Mouse (Mus musculus) forebrain, embryonic 16.5 days (tissue): ENCODE measurements at regions not wholly inside any gene's neighbourhood (a gene's known extent, or its start where the extent isn't known, plus 50 kb on each side); places are given as distances from the start of the nearest gene placed in this dataset.
"Not testable (repeated sequence)": the region's sequence is repeated elsewhere in the genome, so short reads cannot be mapped to it uniquely, and the experiment has no call there.

Experiments used
- ATAC-seq: fragments of 200-750 bp; cut with Nextera tagmentation; 2 replicates; pipeline ENCODE4 v1.8.0; 2017; ENCODE audit warnings: mild to moderate bottlenecking, moderate library complexity
- H3K27ac ChIP-seq: fragments of 300-500 bp; sonication (generic); 2 replicates; pipeline ENCODE4 v1.5.1; 2014; ENCODE audit warnings: low read length, control low read depth
- H3K27me3 ChIP-seq: fragments of 300-500 bp; sonication (generic); replicated peaks from 2 replicates; pipeline ENCODE4 v1.6.1; 2014; ENCODE audit warnings: low read length; ENCODE audit not compliant: control insufficient read depth, insufficient read depth
- H3K36me3 ChIP-seq: fragments of 300-500 bp; sonication (generic); 2 replicates; pipeline ENCODE4 v1.6.1; 2014; ENCODE audit not compliant: control insufficient read depth, insufficient read depth
- H3K4me1 ChIP-seq: fragments of 300-500 bp; sonication (generic); replicated peaks from 2 replicates; pipeline ENCODE4 v1.6.1; 2014; ENCODE audit warnings: low read length; ENCODE audit not compliant: control insufficient read depth, insufficient read depth
- H3K4me2 ChIP-seq: fragments of 300-500 bp; sonication (generic); 2 replicates; pipeline ENCODE4 v1.6.1; 2014; ENCODE audit warnings: mild to moderate bottlenecking, low read length, control low read depth
- H3K4me3 ChIP-seq: fragments of 300-500 bp; sonication (generic); replicated peaks from 2 replicates; pipeline ENCODE4 v1.5.1; 2014; ENCODE audit warnings: mild to moderate bottlenecking, low read length, control low read depth
- H3K9ac ChIP-seq: fragments of 300-500 bp; sonication (generic); replicated peaks from 2 replicates; pipeline ENCODE4 v1.6.1; 2014; ENCODE audit warnings: low read depth, low read length, control low read depth
- H3K9me3 ChIP-seq: fragments of 300-500 bp; sonication (generic); 2 replicates; pipeline ENCODE4 v1.6.1; 2016; ENCODE audit warnings: low read length; ENCODE audit not compliant: control insufficient read depth
- WGBS: fragments of 180-500 bp; shearing (Covaris S2); extraction: QIAGEN DNeasy Blood & Tissue Kit; methylation state at CpG from one replicate; pipeline ENCODE4 v1.1.7; 2014; 5-methylcytosine and 5-hydroxymethylcytosine counted together

- Histone ChIP-seq H3K4me3 (no peak overlapping the region), H3K27me3 (no peaks in the 10 kb centered on the region), H3K27ac (no peak overlapping the region), H3K36me3 (no peaks in the 10 kb centered on the region), H3K4me1 (no peaks in the 10 kb centered on the region), H3K4me2 (no peak overlapping the region), H3K9ac (no peak overlapping the region), H3K9me3 (no peaks in the 10 kb centered on the region)
- ATAC-seq: no peak
- WGBS: 37% methylated on average over 7 of the region's 7 CpGs
Measured at GRCm38 (mm10) chr3:40371411-40371810, 159.7 kb upstream of the Intu start.

- H3K9me3 ChIP-seq, H3K27me3 ChIP-seq, H3K4me1 ChIP-seq, H3K4me2 ChIP-seq, H3K4me3 ChIP-seq, ATAC-seq, H3K9ac ChIP-seq, H3K27ac ChIP-seq, H3K36me3 ChIP-seq: not testable (repeated sequence)
Measured at GRCm38 (mm10) chr3:40376220-40376619, 154.9 kb upstream of the Intu start.

GRCm38 (mm10) chr3:40377416-40377815 lies 153.7 kb upstream of the Intu start:
- Histone ChIP-seq H3K27me3 (no peaks in the 10 kb centered on the region), H3K9ac (no peak overlapping the region), H3K27ac (no peak overlapping the region), H3K4me3 (no peak overlapping the region), H3K9me3 (no peaks in the 10 kb centered on the region), H3K36me3 (no peaks in the 10 kb centered on the region), H3K4me2 (no peak overlapping the region), H3K4me1 (no peaks in the 10 kb centered on the region)
- 81% methylated on average over 7 of the region's 7 CpGs for WGBS
- ATAC-seq: no peak

GRCm38 (mm10) chr3:40379063-40379462 lies 152.0 kb upstream of the Intu start:
- no peak for ATAC-seq
- no peaks in the 10 kb centered on the region for H3K9me3 ChIP-seq
- no peak overlapping the region for H3K4me2 ChIP-seq
- H3K27me3 ChIP-seq: no peaks in the 10 kb centered on the region
- H3K4me1 ChIP-seq: no peaks in the 10 kb centered on the region
- H3K9ac ChIP-seq: no peak overlapping the region
- no peak overlapping the region for H3K27ac ChIP-seq
- no peaks in the 10 kb centered on the region for H3K36me3 ChIP-seq
- H3K4me3 ChIP-seq: no peak overlapping the region
- WGBS: 92% methylated on average over 2 of the region's 2 CpGs

- 0 out of 2 replicates have a peak, but pooled peaks have one; percentile 40 for ATAC-seq
- 31% methylated on average over 6 of the region's 6 CpGs for WGBS
Measured at GRCm38 (mm10) chr3:40391631-40392030, 139.5 kb upstream of the Intu start.

GRCm38 (mm10) chr3:40398184-40398583 lies 132.9 kb upstream of the Intu start:
- H3K27me3 ChIP-seq: no peaks in the 10 kb centered on the region
- no peak for ATAC-seq
- H3K9me3 ChIP-seq: no peaks in the 10 kb centered on the region
- H3K4me1 ChIP-seq: no peaks in the 10 kb centered on the region
- no peak overlapping the region for H3K9ac ChIP-seq
- H3K36me3 ChIP-seq: no peaks in the 10 kb centered on the region
- WGBS: 87% methylated on average over 12 of the region's 12 CpGs
- H3K4me2 ChIP-seq: no peak overlapping the region
- no peak overlapping the region for H3K4me3 ChIP-seq
- no peak overlapping the region for H3K27ac ChIP-seq

More at GRCm38 (mm10) chr3:40391631-40392030, 139.5 kb upstream of the Intu start:
- no peaks in the 10 kb centered on the region for H3K4me1 ChIP-seq
- no peaks in the 10 kb centered on the region for H3K27me3 ChIP-seq
- no peaks in the 10 kb centered on the region for H3K9me3 ChIP-seq
- H3K4me2 ChIP-seq: no peak overlapping the region
- H3K4me3 ChIP-seq: no peak overlapping the region
- H3K9ac ChIP-seq: no peak overlapping the region
- H3K36me3 ChIP-seq: no peaks in the 10 kb centered on the region
- no peak overlapping the region for H3K27ac ChIP-seq

GRCm38 (mm10) chr3:40403402-40403801 lies 127.7 kb upstream of the Intu start:
- no peak overlapping the region for H3K9ac ChIP-seq
- H3K27ac ChIP-seq: no peak overlapping the region
- no peaks in the 10 kb centered on the region for H3K4me1 ChIP-seq
- no peak overlapping the region for H3K4me3 ChIP-seq
- no peak overlapping the region for H3K4me2 ChIP-seq
- ATAC-seq: no peak
- no peaks in the 10 kb centered on the region for H3K9me3 ChIP-seq
- 41% methylated on average over 4 of the region's 4 CpGs for WGBS
- no peaks in the 10 kb centered on the region for H3K36me3 ChIP-seq
- H3K27me3 ChIP-seq: no peaks in the 10 kb centered on the region

- Histone ChIP-seq H3K4me1 (no peaks in the 10 kb centered on the region), H3K4me3 (no peak overlapping the region), H3K36me3 (no peaks in the 10 kb centered on the region), H3K27ac (no peak overlapping the region), H3K9me3 (no peaks in the 10 kb centered on the region), H3K9ac (no peak overlapping the region), H3K4me2 (no peak overlapping the region), H3K27me3 (no peaks in the 10 kb centered on the region)
- no peak for ATAC-seq
- WGBS: 67% methylated on average over 18 of the region's 18 CpGs
Measured at GRCm38 (mm10) chr3:40405095-40405948, 125.8 kb upstream of the Intu start.

- Histone ChIP-seq H3K9me3 (no peaks in the 10 kb centered on the region), H3K9ac (no peak overlapping the region)
- WGBS: 94% methylated on average over 2 of the region's 2 CpGs
Measured at GRCm38 (mm10) chr3:40405949-40406236, 125.2 kb upstream of the Intu start.

More at GRCm38 (mm10) chr3:40405949-40406236, 125.2 kb upstream of the Intu start:
- H3K36me3 ChIP-seq: no peaks in the 10 kb centered on the region
- H3K4me2 ChIP-seq: no peak overlapping the region
- no peak for ATAC-seq
- H3K27ac ChIP-seq: no peak overlapping the region
- no peaks in the 10 kb centered on the region for H3K4me1 ChIP-seq
- no peaks in the 10 kb centered on the region for H3K27me3 ChIP-seq
- no peak overlapping the region for H3K4me3 ChIP-seq
